Mouse (Mus musculus): ENCODE data around the gene Lamb1. TPM values are rescaled to one million over a fixed set of nuclear protein-coding genes. Genes with fewer than 3 reads are reported as not detected.
A peak's percentile ranks its signal among the peaks of the same experiment; 100 is the strongest.

Lamb1 gene
- polyA plus RNA-seq, 1 experiment = 23.8 TPM

DNA sequence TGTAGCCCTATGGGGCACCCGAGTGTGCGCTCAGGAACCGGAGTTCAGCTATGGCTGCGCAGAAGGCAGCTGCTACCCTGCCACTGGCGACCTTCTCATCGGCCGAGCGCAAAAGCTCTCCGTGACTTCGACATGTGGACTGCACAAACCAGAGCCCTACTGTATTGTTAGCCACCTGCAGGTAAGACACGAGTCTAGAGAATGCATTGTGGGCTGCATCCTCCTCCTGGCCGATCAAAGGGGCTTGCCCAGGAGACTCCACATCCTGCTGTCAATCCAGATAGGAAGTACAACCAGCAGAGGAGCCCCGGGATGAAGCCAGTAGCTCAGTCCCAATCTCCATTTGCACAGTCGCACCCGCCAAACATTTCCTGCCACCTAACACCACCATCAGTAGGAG is 1.7 kb downstream of the Lamb1 start:
- Histone ChIP-seq H3K36me3 (ENCODE audit: control insufficient read depth, insufficient read depth, low read length) (peaks cover 1% of the 10 kb centered on the region; the same call in 1 of the 2 replicates), H3K4me1 (ENCODE audit: control insufficient read depth, insufficient read depth, insufficient read length, low read length) (no peaks in the 10 kb centered on the region), H3K4me3 (ENCODE audit: low read depth, low read length) (peak overlapping the region; percentile 51), H3K27ac (ENCODE audit: insufficient read depth, low read depth, low read length) (peak overlapping the region; percentile 76), H3K27me3 (ENCODE audit: control insufficient read depth, insufficient read depth, low read length) (peaks cover 14% of the 10 kb centered on the region)
- 22% methylated on average over 15 of the region's 15 CpGs for WGBS
- no peak for TF ChIP-seq POLR2A (IDR thresholded peaks at IDR 0.05; ENCODE audit: low read depth, low read length)
- TF ChIP-seq CTCF (IDR thresholded peaks at IDR 0.05; ENCODE audit: extremely low read depth, insufficient read length, insufficient replicate concordance, low read depth, low read length) = no peak

DNA sequence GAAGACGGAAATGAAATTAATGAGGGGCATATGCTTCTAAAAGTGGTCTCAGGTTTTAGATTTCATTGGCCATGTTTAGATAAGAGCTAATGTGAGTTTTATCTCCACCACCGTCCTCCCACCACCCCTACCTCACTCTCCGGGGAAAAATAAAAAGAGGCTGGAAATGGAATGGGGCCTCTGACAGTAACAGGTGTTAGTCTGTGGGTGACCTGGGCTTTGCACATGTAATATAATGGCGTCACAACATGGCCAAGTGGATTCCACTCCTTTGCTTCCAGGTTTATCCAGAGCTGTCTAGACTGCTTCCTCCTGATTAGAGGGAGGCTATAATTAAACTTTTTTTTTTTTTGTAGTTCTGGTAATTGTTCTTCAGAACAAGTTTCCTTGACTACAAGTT is 2.3 kb downstream of the Lamb1 start:
- peaks cover 14% of the 10 kb centered on the region for H3K27me3 ChIP-seq (ENCODE audit: control insufficient read depth, insufficient read depth, low read length)
- H3K4me3 ChIP-seq (ENCODE audit: low read depth, low read length) = no peak overlapping the region
- H3K36me3 ChIP-seq (ENCODE audit: control insufficient read depth, insufficient read depth, low read length) = peaks cover 1% of the 10 kb centered on the region; the same call in 1 of the 2 replicates
- H3K4me1 ChIP-seq (ENCODE audit: control insufficient read depth, insufficient read depth, insufficient read length, low read length) = no peaks in the 10 kb centered on the region
- TF ChIP-seq CTCF (IDR thresholded peaks at IDR 0.05; ENCODE audit: extremely low read depth, insufficient read length, insufficient replicate concordance, low read depth, low read length) (no peak), POLR2A (IDR thresholded peaks at IDR 0.05; ENCODE audit: low read depth, low read length) (no peak)
- peak overlapping the region; percentile 76 for H3K27ac ChIP-seq (ENCODE audit: insufficient read depth, low read depth, low read length)
- WGBS = 35% methylated on average over 4 of the region's 4 CpGs

DNA sequence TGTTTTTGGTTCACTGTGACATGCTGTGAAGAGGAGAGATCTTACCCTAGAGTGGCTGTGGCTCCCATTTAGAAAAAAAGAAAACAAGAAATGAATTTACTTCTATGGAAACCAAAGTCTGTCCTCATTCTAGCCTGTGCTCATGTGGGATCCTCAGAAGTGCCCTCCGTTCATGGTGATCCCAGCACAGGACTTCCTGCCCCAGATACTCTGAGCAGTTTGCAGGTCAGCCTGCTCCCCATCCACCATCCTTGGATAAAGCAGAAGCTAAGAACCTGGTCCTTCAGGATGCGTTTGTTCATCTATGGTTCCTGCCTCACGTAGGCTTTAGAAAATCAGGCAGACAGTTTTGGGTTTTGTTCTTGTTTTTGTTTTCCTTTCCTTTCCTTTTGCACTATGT is 3.3 kb downstream of the Lamb1 start:
- 0 out of 2 replicates have a peak, but pooled peaks cover 2% of the 10 kb centered on the region for H3K4me1 ChIP-seq (ENCODE audit: control insufficient read depth, insufficient read depth, insufficient read length, low read length)
- H3K27ac ChIP-seq (ENCODE audit: insufficient read depth, low read depth, low read length) = peak overlapping the region; percentile 57; the same call in 1 of the 2 replicates
- H3K4me3 ChIP-seq (ENCODE audit: low read depth, low read length) = peak overlapping the region; percentile 20; the same call in 1 of the 2 replicates
- H3K36me3 ChIP-seq (ENCODE audit: control insufficient read depth, insufficient read depth, low read length) = peaks cover 3% of the 10 kb centered on the region
- WGBS = 79% methylated on average over 3 of the region's 3 CpGs
- TF ChIP-seq CTCF (IDR thresholded peaks at IDR 0.05; ENCODE audit: extremely low read depth, insufficient read length, insufficient replicate concordance, low read depth, low read length) (no peak), POLR2A (IDR thresholded peaks at IDR 0.05; ENCODE audit: low read depth, low read length) (no peak)
- peaks cover 14% of the 10 kb centered on the region for H3K27me3 ChIP-seq (ENCODE audit: control insufficient read depth, insufficient read depth, low read length)

DNA sequence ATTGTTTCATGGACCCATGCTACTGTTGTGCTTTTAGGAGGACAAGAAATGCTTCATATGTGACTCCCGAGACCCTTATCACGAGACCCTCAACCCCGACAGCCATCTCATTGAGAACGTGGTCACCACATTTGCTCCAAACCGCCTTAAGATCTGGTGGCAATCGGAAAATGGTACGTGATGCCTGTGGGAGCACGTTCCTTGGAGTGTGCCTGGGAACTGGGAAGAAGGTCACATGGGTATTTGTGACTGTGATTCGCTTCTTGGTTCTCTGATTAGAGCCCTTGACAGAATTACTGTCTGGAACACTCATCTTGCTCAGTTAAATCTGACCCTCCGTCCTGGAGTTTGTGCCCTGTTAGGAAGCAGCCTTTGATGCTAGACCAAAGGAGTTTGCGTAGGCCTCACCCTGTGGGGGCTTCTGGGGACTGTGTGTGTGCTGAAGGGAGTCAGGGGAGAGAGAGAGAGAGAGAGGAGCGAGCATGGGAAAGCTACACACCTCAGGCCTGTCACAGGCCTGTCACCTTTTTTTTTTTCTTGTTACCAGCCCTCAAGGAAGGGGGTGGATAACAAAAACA is 4.1 kb downstream of the Lamb1 start:
- H3K27me3 ChIP-seq (ENCODE audit: control insufficient read depth, insufficient read depth, low read length) = peaks cover 14% of the 10 kb centered on the region
- H3K4me1 ChIP-seq (ENCODE audit: control insufficient read depth, insufficient read depth, insufficient read length, low read length) = peaks cover 5% of the 10 kb centered on the region; the same call in 1 of the 2 replicates
- WGBS = 79% methylated on average over 12 of the region's 12 CpGs
- no peak overlapping the region; the same call in 1 of the 2 replicates for H3K27ac ChIP-seq (ENCODE audit: insufficient read depth, low read depth, low read length)
- peaks cover 3% of the 10 kb centered on the region for H3K36me3 ChIP-seq (ENCODE audit: control insufficient read depth, insufficient read depth, low read length)
- H3K4me3 ChIP-seq (ENCODE audit: low read depth, low read length) = peak overlapping the region; percentile 33
- no peak for TF ChIP-seq CTCF (IDR thresholded peaks at IDR 0.05; ENCODE audit: extremely low read depth, insufficient read length, insufficient replicate concordance, low read depth, low read length)
- TF ChIP-seq POLR2A (IDR thresholded peaks at IDR 0.05; ENCODE audit: low read depth, low read length) = no peak

DNA sequence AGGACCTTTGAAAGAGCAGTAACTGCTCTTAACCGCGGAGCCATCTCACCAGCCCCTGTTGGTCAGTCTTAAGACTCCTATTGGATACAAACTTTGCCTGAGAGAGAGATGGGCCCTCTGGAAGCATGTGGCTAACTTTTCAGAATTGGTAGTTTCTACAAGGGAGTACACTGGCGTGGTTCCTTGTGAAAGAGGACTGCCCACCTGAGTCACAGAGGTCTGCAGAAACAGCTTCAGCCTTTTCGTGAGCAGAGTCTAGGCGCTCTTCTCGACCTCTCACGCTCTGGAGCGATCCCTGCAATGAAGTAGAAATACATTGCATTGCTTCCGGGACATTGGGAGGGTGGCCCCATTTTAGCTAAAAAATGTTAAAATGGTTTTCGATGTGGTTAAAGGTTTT is 5.3 kb downstream of the Lamb1 start:
- no peak overlapping the region for H3K4me3 ChIP-seq (ENCODE audit: low read depth, low read length)
- 82% methylated on average over 10 of the region's 10 CpGs for WGBS
- no peak overlapping the region; the same call in 1 of the 2 replicates for H3K27ac ChIP-seq (ENCODE audit: insufficient read depth, low read depth, low read length)

DNA sequence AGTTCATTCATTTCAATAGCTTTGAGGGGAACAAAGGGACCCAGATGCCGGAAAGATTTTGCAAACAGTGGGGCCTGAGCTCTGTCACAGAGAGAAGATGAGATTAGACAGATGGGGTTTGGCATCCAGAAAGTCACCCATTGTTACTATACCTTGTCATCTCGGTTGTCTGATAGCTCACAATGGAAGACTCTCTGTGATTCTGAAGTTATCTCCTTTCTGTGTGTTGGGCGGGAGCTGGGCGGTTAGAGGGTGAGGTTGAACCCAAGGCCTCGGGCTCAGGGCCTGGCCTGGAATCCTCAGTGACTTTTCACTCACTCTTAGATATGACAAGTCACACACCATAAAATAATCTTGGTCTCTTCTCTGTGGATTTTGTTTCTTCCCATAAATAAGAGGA is 5.7 kb downstream of the Lamb1 start:
- Histone ChIP-seq H3K27ac (ENCODE audit: insufficient read depth, low read depth, low read length) (no peak overlapping the region; the same call in 1 of the 2 replicates), H3K4me1 (ENCODE audit: control insufficient read depth, insufficient read depth, insufficient read length, low read length) (peaks cover 5% of the 10 kb centered on the region; the same call in 1 of the 2 replicates), H3K36me3 (ENCODE audit: control insufficient read depth, insufficient read depth, low read length) (peaks cover 3% of the 10 kb centered on the region), H3K27me3 (ENCODE audit: control insufficient read depth, insufficient read depth, low read length) (peaks cover 4% of the 10 kb centered on the region), H3K4me3 (ENCODE audit: low read depth, low read length) (no peak overlapping the region)
- WGBS = 66% methylated on average over 5 of the region's 5 CpGs
- no peak for TF ChIP-seq CTCF (IDR thresholded peaks at IDR 0.05; ENCODE audit: extremely low read depth, insufficient read length, insufficient replicate concordance, low read depth, low read length)
- no peak for TF ChIP-seq POLR2A (IDR thresholded peaks at IDR 0.05; ENCODE audit: low read depth, low read length)

More for the DNA sequence above, 5.3 kb downstream of the Lamb1 start:
- no peak for TF ChIP-seq CTCF (IDR thresholded peaks at IDR 0.05; ENCODE audit: extremely low read depth, insufficient read length, insufficient replicate concordance, low read depth, low read length)
- no peak for TF ChIP-seq POLR2A (IDR thresholded peaks at IDR 0.05; ENCODE audit: low read depth, low read length)
- peaks cover 8% of the 10 kb centered on the region for H3K27me3 ChIP-seq (ENCODE audit: control insufficient read depth, insufficient read depth, low read length)
- peaks cover 3% of the 10 kb centered on the region for H3K36me3 ChIP-seq (ENCODE audit: control insufficient read depth, insufficient read depth, low read length)
- peaks cover 5% of the 10 kb centered on the region; the same call in 1 of the 2 replicates for H3K4me1 ChIP-seq (ENCODE audit: control insufficient read depth, insufficient read depth, insufficient read length, low read length)

DNA sequence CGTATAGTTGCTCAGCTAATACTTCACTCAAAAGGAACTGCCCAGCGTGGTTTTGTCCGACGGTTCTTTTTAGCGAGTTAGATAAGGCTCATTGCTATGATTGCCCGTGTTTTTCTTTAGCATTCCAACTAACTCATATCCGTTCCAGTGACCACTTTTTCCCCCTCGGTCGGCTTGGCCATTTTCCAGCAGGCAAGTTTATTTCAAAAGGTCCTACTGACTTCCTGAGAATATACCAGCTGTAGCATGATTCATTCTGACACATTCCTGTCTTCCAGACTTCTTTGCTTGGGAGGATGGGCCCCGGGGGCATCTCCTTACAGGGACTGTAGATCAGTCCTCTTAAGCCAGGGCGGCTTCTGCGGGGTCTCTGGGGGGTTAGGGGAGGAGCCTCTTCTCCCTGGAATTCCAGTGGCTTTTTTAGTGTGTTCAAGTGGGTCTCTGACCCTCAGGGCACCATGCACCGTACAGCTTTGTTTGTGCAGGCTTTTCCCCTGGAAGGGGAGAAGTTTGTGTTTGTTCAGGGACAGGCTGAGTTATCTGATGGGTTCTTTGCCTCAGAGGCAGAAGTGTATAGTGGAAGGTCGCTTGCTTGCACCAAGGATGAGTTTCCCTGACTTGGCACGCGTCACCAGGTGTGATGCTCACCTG is 6.5 kb downstream of the Lamb1 start:
- H3K4me3 ChIP-seq (ENCODE audit: low read depth, low read length) = no peak overlapping the region
- 27% methylated on average over 16 of the region's 16 CpGs for WGBS
- TF ChIP-seq CTCF (IDR thresholded peaks at IDR 0.05; ENCODE audit: extremely low read depth, insufficient read length, insufficient replicate concordance, low read depth, low read length) (no peak), POLR2A (IDR thresholded peaks at IDR 0.05; ENCODE audit: low read depth, low read length) (no peak)
- H3K27me3 ChIP-seq (ENCODE audit: control insufficient read depth, insufficient read depth, low read length) = no peaks in the 10 kb centered on the region
- H3K4me1 ChIP-seq (ENCODE audit: control insufficient read depth, insufficient read depth, insufficient read length, low read length) = peaks cover 5% of the 10 kb centered on the region; the same call in 1 of the 2 replicates
- no peak overlapping the region for H3K27ac ChIP-seq (ENCODE audit: insufficient read depth, low read depth, low read length)
- peaks cover 3% of the 10 kb centered on the region for H3K36me3 ChIP-seq (ENCODE audit: control insufficient read depth, insufficient read depth, low read length)

Data from small intestine, adult 2 months (tissue).